Mouse (Mus musculus) erythroblast, embryonic 14.5 days (primary cell): Measurements from ENCODE around the gene Sox8.

Experiments
- GATA1 ChIP-seq: IDR thresholded peaks from 2 replicates; pipeline ENCODE4 v1.6.1; 2012; ENCODE audit warnings: low read length, inconsistent platforms, mixed read lengths
- TAL1 ChIP-seq: IDR thresholded peaks from 3 replicates; pipeline ENCODE4 v1.6.1; 2012; ENCODE audit warnings: low read length, inconsistent platforms, mixed read lengths

GRCm38 (mm10) chr17:25597537-25597936 is 27.1 kb upstream of the Sox8 start:
- TF ChIP-seq GATA1, result no peak
- TF ChIP-seq TAL1, result no peak
